Mouse (Mus musculus): ENCODE data around the gene Slit3.

DNA sequence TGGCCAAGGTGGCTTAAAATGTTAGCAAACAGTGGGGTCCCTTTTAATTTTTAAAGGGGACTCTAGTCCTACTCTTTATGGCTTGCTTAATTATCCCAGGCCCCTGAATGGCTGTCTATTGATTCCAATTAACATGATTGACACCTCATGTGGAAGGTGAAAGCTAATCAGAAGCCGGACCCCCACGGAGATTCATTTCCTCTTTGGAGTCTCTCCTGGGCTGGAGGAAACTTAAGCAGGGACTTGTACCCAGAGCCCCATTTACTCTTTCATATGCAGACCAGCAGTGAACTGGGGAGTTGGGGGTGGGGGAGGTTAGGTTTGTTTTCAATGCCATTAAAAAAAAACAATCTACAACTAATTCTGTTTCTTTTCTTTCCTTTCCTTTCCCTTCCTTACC is 230.4 kb downstream of the Slit3 start:
- TF ChIP-seq CTCF (IDR thresholded peaks at IDR 0.05; ENCODE audit: borderline replicate concordance, insufficient read depth, low read length) (no peak), POLR2A (IDR thresholded peaks at IDR 0.05; ENCODE audit: low read depth, low read length) (no peak)
